Mouse (Mus musculus): ENCODE results near the gene Veph1.

Gene Veph1

GRCm38 (mm10) chr3:66007632-66008401 lies 288.8 kb downstream of the Veph1 start:
- no peak for DNase-seq

- DNase-seq = no peak
Observed at GRCm38 (mm10) chr3:66004989-66005388, 291.6 kb downstream of the Veph1 start.

DNA sequence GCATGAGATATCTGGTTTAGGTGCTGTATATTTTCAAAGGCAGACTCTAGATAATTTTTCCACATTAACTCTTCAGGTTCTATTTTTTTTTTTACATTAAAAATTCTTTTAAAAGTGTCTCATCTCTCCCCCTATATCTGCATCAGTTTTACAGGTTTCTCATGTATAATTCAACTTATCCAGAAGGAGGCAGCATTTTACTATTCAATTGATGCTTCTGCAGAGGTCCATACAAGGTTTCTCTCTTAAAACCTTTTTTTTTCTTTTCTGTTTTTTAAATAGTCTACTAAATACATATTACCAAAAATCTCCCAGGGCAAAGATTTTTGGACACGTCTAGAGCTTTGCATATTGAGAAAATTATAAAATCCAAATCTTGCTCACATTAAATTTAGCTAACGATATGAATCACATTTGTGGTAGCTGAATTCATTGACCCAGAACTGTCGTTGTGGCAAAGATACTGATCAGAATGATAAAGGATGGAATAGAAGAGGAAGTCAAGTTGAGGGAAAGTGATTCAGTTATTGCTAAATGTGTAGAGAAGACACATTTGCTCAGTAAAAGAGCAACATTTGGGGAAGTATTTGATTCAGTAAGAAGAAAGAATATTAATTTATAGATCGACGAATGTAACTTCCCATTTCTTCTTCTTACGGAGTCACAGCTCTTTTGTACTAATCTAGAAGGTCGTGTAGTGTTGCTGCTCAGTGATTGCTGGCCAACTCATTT lies 292.3 kb downstream of the Veph1 start:
- DNase-seq = no peak

Data from layer of hippocampus, adult 9-11 months (tissue).